Mouse (Mus musculus) MEL (cell line): ENCODE measurements around the gene Arl3. TPM values are rescaled to one million over a fixed set of nuclear protein-coding genes. Genes with fewer than 3 reads are reported as not detected.

Source experiments
- DNase-seq: peaks from one replicate; pipeline ENCODE4 v3.0.0; 2011; ENCODE audit warnings: low read depth, low spot score
- H3K27ac ChIP-seq: 2 replicates; pipeline ENCODE4 v1.5.1; 2012; ENCODE audit warnings: low read depth, mild to moderate bottlenecking, control low read depth, low read length, moderate library complexity; ENCODE audit not compliant: control insufficient read depth
- H3K27me3 ChIP-seq, 2 experiments: fragments of 150-350 bp in 1 of 2; sonication (generic) in 1 of 2; 2 replicates each; pipeline ENCODE4 v1.6.1; 2012; ENCODE audit warnings: low read length in 2 of 2, mild to moderate bottlenecking in 2 of 2, improper control_type of control experiment in 1 of 2, moderate library complexity in 1 of 2; ENCODE audit not compliant: insufficient read depth in 2 of 2, control insufficient read depth in 1 of 2
- H3K36me3 ChIP-seq, 2 experiments: 2 replicates each; pipeline ENCODE4 v1.6.1; 2012 to 2014; ENCODE audit warnings: low read length in 2 of 2, improper control_type of control experiment in 1 of 2, inconsistent platforms in 1 of 2, mild to moderate bottlenecking in 1 of 2; ENCODE audit not compliant: insufficient read depth in 2 of 2, control insufficient read depth in 1 of 2
- H3K4me1 ChIP-seq, 2 experiments: fragments of 150-350 bp in 1 of 2; sonication (generic) in 1 of 2; 2 replicates each; pipeline ENCODE4 v1.6.1; 2012; ENCODE audit warnings: low read length in 2 of 2, improper control_type of control experiment in 1 of 2, mild to moderate bottlenecking in 1 of 2; ENCODE audit not compliant: insufficient read depth in 2 of 2, control insufficient read depth in 1 of 2
- H3K4me3 ChIP-seq, 2 experiments: fragments of 150-350 bp in 1 of 2; sonication (generic) in 1 of 2; 2 replicates each; pipeline ENCODE4 v1.5.1; 2012; ENCODE audit warnings: low read depth in 2 of 2, low read length in 2 of 2, mild to moderate bottlenecking in 2 of 2, moderate library complexity in 2 of 2, control low read depth in 1 of 2, improper control_type of control experiment in 1 of 2; ENCODE audit not compliant: control insufficient read depth in 1 of 2, insufficient read depth in 1 of 2
- H3K79me2 ChIP-seq: 2 replicates; pipeline ENCODE4 v1.6.1; 2012; ENCODE audit warnings: mild to moderate bottlenecking, low read length, moderate library complexity; ENCODE audit not compliant: control insufficient read depth, poor library complexity, insufficient read depth
- H3K9ac ChIP-seq: 2 replicates; pipeline ENCODE4 v1.6.1; 2012; ENCODE audit warnings: low read depth, mild to moderate bottlenecking, control low read depth, low read length, moderate library complexity; ENCODE audit not compliant: control insufficient read depth, poor library complexity, severe bottlenecking
- H3K9me3 ChIP-seq: fragments of 150-350 bp; sonication (generic); replicated peaks from 2 replicates; pipeline ENCODE4 v1.6.1; 2012; ENCODE audit warnings: mild to moderate bottlenecking, low read length, improper control_type of control experiment, moderate library complexity; ENCODE audit not compliant: insufficient read depth
- CHD2 ChIP-seq: IDR thresholded peaks from 2 replicates; pipeline ENCODE4 v1.6.1; 2011; ENCODE audit warnings: low read length, improper control_type of control experiment
- ETS1 ChIP-seq: IDR thresholded peaks from 2 replicates; pipeline ENCODE4 v1.6.1; 2012; ENCODE audit warnings: low read depth, mild to moderate bottlenecking, inconsistent platforms, low read length, improper control_type of control experiment, moderate library complexity
- MAFK ChIP-seq: IDR thresholded peaks from 2 replicates; pipeline ENCODE4 v1.6.1; 2011; ENCODE audit warnings: low read depth, mild to moderate bottlenecking, low read length, improper control_type of control experiment, borderline replicate concordance
- MXI1 ChIP-seq: IDR thresholded peaks from 2 replicates; pipeline ENCODE4 v1.6.1; 2011; ENCODE audit warnings: mild to moderate bottlenecking, low read depth, low read length, improper control_type of control experiment
- MYC ChIP-seq: IDR thresholded peaks from 2 replicates; pipeline ENCODE4 v1.6.1; 2011; ENCODE audit warnings: low read depth, mild to moderate bottlenecking, low read length, improper control_type of control experiment, moderate library complexity
- POLR2AphosphoS2 ChIP-seq: IDR thresholded peaks from 2 replicates; pipeline ENCODE4 v1.6.1; 2011; ENCODE audit warnings: low read length, improper control_type of control experiment
- SIN3A ChIP-seq: IDR thresholded peaks from 2 replicates; pipeline ENCODE4 v1.6.1; 2012; ENCODE audit warnings: low read length, improper control_type of control experiment, inconsistent platforms
- TCF12 ChIP-seq: IDR thresholded peaks from 2 replicates; pipeline ENCODE4 v1.6.1; 2014; ENCODE audit warnings: low read depth, mild to moderate bottlenecking, inconsistent platforms, low read length, improper control_type of control experiment, moderate library complexity
- ZKSCAN1 ChIP-seq: IDR thresholded peaks from 2 replicates; pipeline ENCODE4 v1.6.1; 2012; ENCODE audit warnings: low read depth, mild to moderate bottlenecking, inconsistent platforms, low read length, improper control_type of control experiment, moderate library complexity
- ZMIZ1 ChIP-seq: IDR thresholded peaks from 2 replicates; pipeline ENCODE4 v1.6.1; 2012; ENCODE audit warnings: low read depth, mild to moderate bottlenecking, inconsistent platforms, low read length, improper control_type of control experiment, moderate library complexity
- polyA plus RNA-seq, 2 experiments: library from polyadenylated mRNA; stranded (reverse) in 1 of 2; unstranded in 1 of 2; fragments of >175 nt in 1 of 2; fragments of >200 nt in 1 of 2; gene quantifications; 2 replicates each; pipeline versions ENCODE4 v1.2.1 to v1.2.4; 2012; ENCODE audit warnings: low replicate concordance in 2 of 2, low read depth in 1 of 2; ENCODE audit not compliant: insufficient read length in 2 of 2, insufficient read depth in 1 of 2, missing spikeins in 1 of 2
- total RNA-seq: library from RNA; depleted of rRNA; stranded (reverse); fragments of 300-350 nt; gene quantifications from 2 replicates; pipeline ENCODE4 v1.2.3, GENCODE M21; 2012

Gene Arl3
- total and polyA plus RNA-seq, 3 experiments, result 62.4 to 123 TPM; not detected in 1

- Histone ChIP-seq H3K27ac (no peak overlapping the region), H3K9ac (no peak overlapping the region), H3K4me1 (peaks cover 6 to 13% of the 10 kb centered on the region in 2 experiments), H3K79me2 (no peaks in the 10 kb centered on the region), H3K36me3 (peaks cover 1 to 4% of the 10 kb centered on the region in 2 experiments), H3K9me3 (no peaks in the 10 kb centered on the region), H3K4me3 (no peak overlapping the region), H3K27me3 (no peaks in the 10 kb centered on the region)
- TF ChIP-seq MAFK (0 out of 2 replicates have a peak, but pooled peaks have one; percentile 16), ZKSCAN1 (no peak)
- no peak for DNase-seq
Observed at GRCm38 (mm10) chr19:46518828-46519621, 54.0 kb downstream of the Arl3 start.

- Histone ChIP-seq H3K9me3 (no peaks in the 10 kb centered on the region), H3K4me1 (peaks cover 6 to 11% of the 10 kb centered on the region in 2 experiments), H3K27ac (no peak overlapping the region), H3K4me3 (no peak overlapping the region), H3K36me3 (peaks cover 3 to 4% of the 10 kb centered on the region in 2 experiments), H3K27me3 (no peaks in the 10 kb centered on the region), H3K9ac (no peak overlapping the region), H3K79me2 (no peaks in the 10 kb centered on the region)
- DNase-seq, result no peak
- no peak for TF ChIP-seq ZMIZ1
- TF ChIP-seq TCF12, result 0 out of 2 replicates have a peak, but pooled peaks have one; percentile 30
- TF ChIP-seq ETS1, result peak; percentile 64; the same call in 1 of the 2 replicates
Observed at GRCm38 (mm10) chr19:46518352-46518787, 54.6 kb downstream of the Arl3 start.

- H3K9me3 ChIP-seq, result no peaks in the 10 kb centered on the region
- peak; percentile 37; the same call in 1 of the 2 replicates for TF ChIP-seq POLR2AphosphoS2
- no peak for TF ChIP-seq TCF12
- no peak for TF ChIP-seq MXI1
- no peak for TF ChIP-seq ZMIZ1
- no peak for TF ChIP-seq MYC
- TF ChIP-seq CHD2, result no peak
- no peak for TF ChIP-seq SIN3A
- TF ChIP-seq, all 39 proteins: peak for 1
- Histone ChIP-seq H3K36me3 (peaks cover 4% of the 10 kb centered on the region in 2 experiments), H3K27ac (no peak overlapping the region), H3K79me2 (no peaks in the 10 kb centered on the region), H3K9ac (no peak overlapping the region), H3K4me1 (peaks cover 6 to 7% of the 10 kb centered on the region in 2 experiments), H3K4me3 (no peak overlapping the region), H3K27me3 (no peaks in the 10 kb centered on the region)
- no peak for DNase-seq
Observed at GRCm38 (mm10) chr19:46517529-46518351, 55.3 kb downstream of the Arl3 start.
